Mouse (Mus musculus): Measurements from ENCODE around the gene Gm10382. TPM values are rescaled to one million over a fixed set of nuclear protein-coding genes. Genes with fewer than 3 reads are reported as not detected.

Gene Gm10382
- total RNA-seq, 1 experiment, result 0.98 TPM

DNA sequence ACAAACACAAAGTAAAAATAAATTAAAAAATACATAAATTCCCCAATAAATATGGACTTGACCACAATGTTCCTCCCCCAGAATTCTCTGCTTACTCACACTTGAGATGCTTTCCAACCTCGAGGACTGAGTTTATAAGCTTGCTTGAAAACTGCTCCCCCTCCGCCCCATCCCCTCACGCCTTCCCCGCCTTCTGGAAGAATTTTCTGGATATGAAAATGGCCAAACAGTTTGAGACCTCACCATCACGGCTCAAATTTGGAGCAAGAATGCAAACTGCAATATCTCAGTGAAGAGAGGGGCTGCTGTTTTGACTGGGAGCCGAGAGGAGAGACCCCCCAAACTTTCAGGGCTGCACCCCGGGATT is 15.4 kb downstream of the Gm10382 start:
- Histone ChIP-seq H3K27ac (ENCODE audit: insufficient read depth, low read depth, low read length, poor library complexity, severe bottlenecking) (no peak overlapping the region), H3K4me1 (ENCODE audit: control insufficient read depth in 2 of 2, insufficient read depth in 2 of 2, low read length in 2 of 2, poor library complexity in 1 of 2) (peaks cover 0 to 19% of the 10 kb centered on the region in 2 experiments; a peak in 1 of 4 replicates), H3K9ac (ENCODE audit: insufficient read depth, low read depth, low read length, poor library complexity, severe bottlenecking) (peak overlapping the region; percentile 70), H3K36me3 (ENCODE audit: control insufficient read depth, insufficient read depth, low read length, poor library complexity, severe bottlenecking) (no peaks in the 10 kb centered on the region), H3K9me3 (ENCODE audit: control insufficient read depth, insufficient read depth, low read depth, low read length) (no peaks in the 10 kb centered on the region), H3K4me3 (ENCODE audit: insufficient read depth in 1 of 2, low read depth in 1 of 2, low read length in 2 of 2, poor library complexity in 1 of 2, severe bottlenecking in 1 of 2) (peak overlapping the region; percentile 73 to 83)
- DNase-seq (ENCODE audit: low read depth, low spot score), result no peak
- in situ Hi-C loops (cut with MboI; ENCODE audit: low sequenced_read_pairs in 2 of 2, unreplicated experiment in 2 of 2), result no loop called here
- TF ChIP-seq MAFK (IDR thresholded peaks at IDR 0.05; ENCODE audit: insufficient read depth, low read depth, low read length), result no peak
- TF ChIP-seq ZC3H11A (IDR thresholded peaks at IDR 0.05; ENCODE audit: borderline replicate concordance, low read depth, low read length), result no peak
- TF ChIP-seq ZNF384 (IDR thresholded peaks at IDR 0.05; ENCODE audit: low read depth, low read length), result no peak

GRCm38 (mm10) chr5:125404903-125405545 is 15.9 kb downstream of the Gm10382 start:
- H3K36me3 ChIP-seq (ENCODE audit: control insufficient read depth, insufficient read depth, low read length, poor library complexity, severe bottlenecking), result no peaks in the 10 kb centered on the region
- H3K9me3 ChIP-seq (ENCODE audit: control insufficient read depth, insufficient read depth, low read depth, low read length), result no peaks in the 10 kb centered on the region
- peak overlapping the region; percentile 70 for H3K9ac ChIP-seq (ENCODE audit: insufficient read depth, low read depth, low read length, poor library complexity, severe bottlenecking)
- in situ Hi-C loops (cut with MboI; ENCODE audit: low sequenced_read_pairs in 2 of 2, unreplicated experiment in 2 of 2), result no loop called here
- peak; percentile 63 for DNase-seq (ENCODE audit: low read depth, low spot score)
- peak overlapping the region; percentile 73 to 83 for H3K4me3 ChIP-seq (ENCODE audit: insufficient read depth in 1 of 2, low read depth in 1 of 2, low read length in 2 of 2, poor library complexity in 1 of 2, severe bottlenecking in 1 of 2)
- TF ChIP-seq CHD2 (IDR thresholded peaks at IDR 0.05; ENCODE audit: low read depth, low read length) (no peak), HCFC1 (IDR thresholded peaks at IDR 0.05; ENCODE audit: borderline replicate concordance, insufficient read depth, low read length) (no peak), ZC3H11A (IDR thresholded peaks at IDR 0.05; ENCODE audit: borderline replicate concordance, low read depth, low read length) (no peak), ZNF384 (IDR thresholded peaks at IDR 0.05; ENCODE audit: low read depth, low read length) (no peak), MAFK (IDR thresholded peaks at IDR 0.05; ENCODE audit: insufficient read depth, low read depth, low read length) (no peak)
- H3K4me1 ChIP-seq (ENCODE audit: control insufficient read depth in 2 of 2, insufficient read depth in 2 of 2, low read length in 2 of 2, poor library complexity in 1 of 2), result peaks cover 0 to 19% of the 10 kb centered on the region in 2 experiments; a peak in 1 of 4 replicates
- H3K27ac ChIP-seq (ENCODE audit: insufficient read depth, low read depth, low read length, poor library complexity, severe bottlenecking), result no peak overlapping the region

DNA sequence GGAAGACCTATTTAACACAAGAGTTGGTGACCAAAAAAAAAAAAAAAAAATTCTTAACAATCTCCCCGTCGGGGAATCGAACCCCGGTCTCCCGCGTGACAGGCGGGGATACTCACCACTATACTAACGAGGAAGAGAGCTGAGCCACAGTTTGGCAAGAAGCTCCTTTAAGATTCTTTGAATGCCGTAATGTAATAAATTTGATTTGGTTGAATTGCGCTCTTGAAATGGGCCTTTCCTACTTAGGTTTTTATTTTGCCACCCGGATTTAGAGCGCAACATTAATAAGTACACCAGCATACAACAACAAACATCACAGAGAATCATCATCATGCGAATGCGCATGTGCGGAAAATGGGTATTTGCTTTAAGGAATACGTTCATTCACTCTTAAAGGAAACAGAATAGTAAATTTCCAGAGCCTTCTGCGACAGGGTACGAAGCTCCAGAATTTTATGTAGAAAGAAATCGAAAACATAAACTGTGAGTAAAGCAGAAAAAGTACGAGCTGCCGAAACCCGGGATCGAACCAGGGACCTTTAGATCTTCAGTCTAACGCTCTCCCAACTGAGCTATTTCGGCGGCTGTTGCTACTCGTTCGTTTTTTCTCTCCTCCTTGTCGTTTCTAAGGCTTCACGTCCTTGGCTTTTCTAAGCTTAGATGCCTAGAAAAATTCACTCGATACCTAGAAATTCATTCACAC is 16.6 kb downstream of the Gm10382 start:
- peak; percentile 93 for TF ChIP-seq MAFK (IDR thresholded peaks at IDR 0.05; ENCODE audit: insufficient read depth, low read depth, low read length)
- no peak for TF ChIP-seq CHD2 (IDR thresholded peaks at IDR 0.05; ENCODE audit: low read depth, low read length)
- peak; percentile 98 for TF ChIP-seq ZNF384 (IDR thresholded peaks at IDR 0.05; ENCODE audit: low read depth, low read length)
- peak; percentile 56; the same call in 1 of the 2 replicates for TF ChIP-seq HCFC1 (IDR thresholded peaks at IDR 0.05; ENCODE audit: borderline replicate concordance, insufficient read depth, low read length)
- TF ChIP-seq ZC3H11A (IDR thresholded peaks at IDR 0.05; ENCODE audit: borderline replicate concordance, low read depth, low read length), result no peak
- peak overlapping the region; percentile 73 to 83 for H3K4me3 ChIP-seq (ENCODE audit: insufficient read depth in 1 of 2, low read depth in 1 of 2, low read length in 2 of 2, poor library complexity in 1 of 2, severe bottlenecking in 1 of 2)
- peak overlapping the region; percentile 16; the same call in 1 of the 2 replicates for H3K27ac ChIP-seq (ENCODE audit: insufficient read depth, low read depth, low read length, poor library complexity, severe bottlenecking)
- H3K36me3 ChIP-seq (ENCODE audit: control insufficient read depth, insufficient read depth, low read length, poor library complexity, severe bottlenecking), result no peaks in the 10 kb centered on the region
- in situ Hi-C loops (cut with MboI; ENCODE audit: low sequenced_read_pairs in 2 of 2, unreplicated experiment in 2 of 2), result no loop called here
- H3K9me3 ChIP-seq (ENCODE audit: control insufficient read depth, insufficient read depth, low read depth, low read length), result no peaks in the 10 kb centered on the region
- peak overlapping the region; percentile 70 for H3K9ac ChIP-seq (ENCODE audit: insufficient read depth, low read depth, low read length, poor library complexity, severe bottlenecking)
- peaks cover 0 to 20% of the 10 kb centered on the region in 2 experiments; a peak in 1 of 4 replicates for H3K4me1 ChIP-seq (ENCODE audit: control insufficient read depth in 2 of 2, insufficient read depth in 2 of 2, low read length in 2 of 2, poor library complexity in 1 of 2)
- DNase-seq (ENCODE audit: low read depth, low spot score), result peak; percentile 84

DNA sequence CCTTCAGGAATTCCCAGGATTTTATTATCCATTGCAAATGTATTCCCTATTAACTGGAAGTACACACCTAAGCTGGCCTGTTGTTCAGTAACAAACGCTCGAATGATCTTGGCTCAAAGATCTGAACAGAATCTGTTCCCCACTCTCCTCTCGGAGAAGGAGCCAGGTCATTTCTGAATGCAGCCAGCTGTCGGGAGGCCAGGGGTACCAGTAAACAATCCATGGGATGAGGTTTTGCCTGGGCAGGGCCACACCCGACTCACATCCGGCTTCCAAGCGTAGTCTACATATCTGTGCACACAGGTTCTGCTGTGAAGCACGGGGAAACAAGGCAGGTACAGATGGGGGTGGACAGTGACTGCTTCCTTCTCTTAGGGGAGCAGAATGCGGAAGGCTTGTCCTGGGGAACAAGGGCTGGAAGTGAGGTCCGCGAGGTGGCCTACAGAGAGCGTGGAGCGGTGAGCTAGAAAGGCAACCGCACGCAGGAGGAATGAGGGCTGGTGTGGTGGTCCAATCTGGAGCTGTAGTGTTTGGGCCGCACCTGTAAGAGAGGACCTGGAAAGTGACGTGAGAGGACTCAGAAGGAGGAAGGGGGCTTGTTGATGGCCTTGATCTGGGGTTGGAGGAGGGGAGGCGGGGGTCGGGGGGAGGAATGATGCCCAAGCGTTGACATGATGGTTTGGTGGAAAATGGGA is 17.3 kb downstream of the Gm10382 start:
- Histone ChIP-seq H3K36me3 (ENCODE audit: control insufficient read depth, insufficient read depth, low read length, poor library complexity, severe bottlenecking) (no peaks in the 10 kb centered on the region), H3K27ac (ENCODE audit: insufficient read depth, low read depth, low read length, poor library complexity, severe bottlenecking) (peak overlapping the region; percentile 16), H3K9me3 (ENCODE audit: control insufficient read depth, insufficient read depth, low read depth, low read length) (no peaks in the 10 kb centered on the region), H3K9ac (ENCODE audit: insufficient read depth, low read depth, low read length, poor library complexity, severe bottlenecking) (peak overlapping the region; percentile 55), H3K4me1 (ENCODE audit: control insufficient read depth in 2 of 2, insufficient read depth in 2 of 2, low read length in 2 of 2, poor library complexity in 1 of 2) (peaks cover 0 to 18% of the 10 kb centered on the region in 2 experiments; a peak in 1 of 4 replicates), H3K4me3 (ENCODE audit: insufficient read depth in 1 of 2, low read depth in 1 of 2, low read length in 2 of 2, poor library complexity in 1 of 2, severe bottlenecking in 1 of 2) (peak overlapping the region; percentile 50 to 83)
- in situ Hi-C loops (cut with MboI; ENCODE audit: low sequenced_read_pairs in 2 of 2, unreplicated experiment in 2 of 2), result no loop called here
- no peak for TF ChIP-seq ZC3H11A (IDR thresholded peaks at IDR 0.05; ENCODE audit: borderline replicate concordance, low read depth, low read length)
- no peak for TF ChIP-seq MAFK (IDR thresholded peaks at IDR 0.05; ENCODE audit: insufficient read depth, low read depth, low read length)
- TF ChIP-seq HCFC1 (IDR thresholded peaks at IDR 0.05; ENCODE audit: borderline replicate concordance, insufficient read depth, low read length), result no peak
- TF ChIP-seq ZNF384 (IDR thresholded peaks at IDR 0.05; ENCODE audit: low read depth, low read length), result no peak
- TF ChIP-seq CHD2 (IDR thresholded peaks at IDR 0.05; ENCODE audit: low read depth, low read length), result no peak
- DNase-seq (ENCODE audit: low read depth, low spot score), result no peak

Data from ES-E14 (cell line).